Mouse (Mus musculus) hindbrain, postnatal 0 days (tissue): Measurements from ENCODE around the gene Fbxw8. TPM values are rescaled to one million over a fixed set of nuclear protein-coding genes. Genes with fewer than 3 reads are reported as not detected.

Source experiments
- ATAC-seq: fragments of 200-750 bp; cut with Nextera tagmentation; 2 replicates; pipeline ENCODE4 v1.8.0; 2017; ENCODE audit warnings: mild to moderate bottlenecking, moderate TSS enrichment, moderate library complexity
- DNase-seq: peaks from one replicate; pipeline ENCODE4 v3.0.0-alpha.2; 2015; ENCODE audit warnings: low spot score
- H3K27ac ChIP-seq: fragments of 300-500 bp; sonication (generic); 2 replicates; pipeline ENCODE4 v1.5.1; 2014; ENCODE audit warnings: mild to moderate bottlenecking
- H3K27me3 ChIP-seq: fragments of 300-500 bp; sonication (generic); 2 replicates; pipeline ENCODE4 v1.6.1; 2014; ENCODE audit warnings: low read length, mixed read lengths; ENCODE audit not compliant: insufficient read depth
- H3K36me3 ChIP-seq: fragments of 300-500 bp; sonication (generic); 2 replicates; pipeline ENCODE4 v1.6.1; 2014; ENCODE audit warnings: low read length, mixed read lengths; ENCODE audit not compliant: insufficient read depth
- H3K4me1 ChIP-seq: fragments of 300-500 bp; sonication (generic); 2 replicates; pipeline ENCODE4 v1.6.1; 2014; ENCODE audit warnings: antibody characterized with exemption, low read length, mixed read lengths; ENCODE audit not compliant: insufficient read depth
- H3K4me2 ChIP-seq: fragments of 300-500 bp; sonication (generic); 2 replicates; pipeline ENCODE4 v1.6.1; 2014; ENCODE audit warnings: low read depth, mild to moderate bottlenecking, low read length, moderate library complexity, mixed read lengths
- H3K4me3 ChIP-seq: fragments of 300-500 bp; sonication (generic); 2 replicates; pipeline ENCODE4 v1.5.1; 2014; ENCODE audit warnings: low read length
- H3K9ac ChIP-seq: fragments of 300-500 bp; sonication (generic); replicated peaks from 2 replicates; pipeline ENCODE4 v1.6.1; 2014; ENCODE audit warnings: mild to moderate bottlenecking, low read length, moderate library complexity, mixed read lengths
- H3K9me3 ChIP-seq: fragments of 300-500 bp; sonication (generic); 2 replicates; pipeline ENCODE4 v1.6.1; 2016; ENCODE audit warnings: low read length, mixed read lengths
- CTCF ChIP-seq: IDR thresholded peaks from 2 replicates; pipeline ENCODE4 v1.5.1; 2016; ENCODE audit warnings: antibody characterized with exemption, control low read depth, low read depth
- WGBS: fragments of 180-500 bp; shearing (Covaris S2); extraction: QIAGEN DNeasy Blood & Tissue Kit; methylation state at CpG from one replicate; pipeline ENCODE4 v1.1.7; 2014; 5-methylcytosine and 5-hydroxymethylcytosine counted together
- polyA plus RNA-seq: library from polyadenylated mRNA; unstranded; fragments of >200 nt; fragmentation: Nextera tagmentation; extraction: Ambion mirVana; gene quantifications from 2 replicates; pipeline ENCODE4 v1.2.1, GENCODE M21; 2015
- total RNA-seq: library from RNA; depleted of rRNA; stranded (reverse); fragments of >200 nt; gene quantifications from 2 replicates; pipeline ENCODE4 v1.2.3, GENCODE M21; 2014

Gene Fbxw8
- total and polyA plus RNA-seq, 2 experiments from 2014 or later, result 18.0 to 57.5 TPM

DNA sequence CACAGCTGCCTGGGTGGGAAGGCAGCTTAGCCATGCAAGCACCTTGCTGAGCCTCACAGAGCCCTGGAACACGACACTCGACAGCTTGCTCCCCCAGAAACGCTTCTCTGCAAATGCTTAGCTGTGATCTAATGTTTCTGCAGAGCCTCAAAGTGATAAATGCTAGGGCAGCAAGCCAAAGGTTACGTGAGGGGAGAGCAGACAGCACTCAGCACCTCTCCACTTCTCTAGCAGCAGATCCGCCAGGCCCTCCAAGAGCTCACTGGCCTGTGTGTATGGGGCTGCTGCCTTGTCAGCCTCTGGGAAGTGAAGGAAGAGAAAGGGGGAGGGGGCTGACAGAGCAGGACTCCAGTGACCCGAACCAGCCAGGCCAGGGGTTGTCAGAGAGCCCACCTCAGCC lies 27.1 kb downstream of the Fbxw8 start:
- no peak overlapping the region for H3K9ac ChIP-seq
- DNase-seq, result no peak
- H3K4me3 ChIP-seq, result no peak overlapping the region
- H3K36me3 ChIP-seq, result peaks cover 26% of the 10 kb centered on the region; the same call in 1 of the 2 replicates
- TF ChIP-seq CTCF, result no peak
- no peaks in the 10 kb centered on the region for H3K27me3 ChIP-seq
- no peak for ATAC-seq
- no peaks in the 10 kb centered on the region for H3K9me3 ChIP-seq
- WGBS, result 69% methylated on average over 6 of the region's 6 CpGs
- H3K4me1 ChIP-seq, result no peaks in the 10 kb centered on the region
- H3K27ac ChIP-seq, result no peak overlapping the region
- no peak overlapping the region for H3K4me2 ChIP-seq

DNA sequence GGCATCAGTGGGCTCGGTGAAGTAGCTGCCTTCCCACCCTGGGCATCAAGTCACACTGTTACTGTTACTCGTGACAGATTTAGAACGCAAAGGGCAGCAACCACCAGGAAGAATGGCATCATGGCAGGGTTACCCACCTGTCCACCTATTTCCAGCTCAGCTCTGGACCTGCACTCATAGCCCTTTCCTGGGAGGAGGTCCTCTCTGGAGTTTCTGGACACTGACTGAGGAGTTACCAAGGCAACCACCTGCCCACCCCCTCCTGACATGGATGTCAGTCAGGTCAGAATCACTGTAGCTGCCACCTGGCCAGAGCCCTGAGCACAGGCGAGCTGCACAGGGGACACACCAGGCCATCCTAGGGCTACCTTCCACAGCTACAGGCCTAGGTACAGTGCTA lies 28.6 kb downstream of the Fbxw8 start:
- Histone ChIP-seq H3K27ac (no peak overlapping the region), H3K9ac (no peak overlapping the region), H3K4me3 (no peak overlapping the region), H3K4me2 (no peak overlapping the region), H3K36me3 (peaks cover 26% of the 10 kb centered on the region; the same call in 1 of the 2 replicates), H3K4me1 (0 out of 2 replicates have a peak, but pooled peaks cover 4% of the 10 kb centered on the region), H3K27me3 (no peaks in the 10 kb centered on the region), H3K9me3 (no peaks in the 10 kb centered on the region)
- TF ChIP-seq CTCF, result no peak
- DNase-seq (no peak), ATAC-seq (no peak)
- 87% methylated on average over 4 of the region's 4 CpGs for WGBS

DNA sequence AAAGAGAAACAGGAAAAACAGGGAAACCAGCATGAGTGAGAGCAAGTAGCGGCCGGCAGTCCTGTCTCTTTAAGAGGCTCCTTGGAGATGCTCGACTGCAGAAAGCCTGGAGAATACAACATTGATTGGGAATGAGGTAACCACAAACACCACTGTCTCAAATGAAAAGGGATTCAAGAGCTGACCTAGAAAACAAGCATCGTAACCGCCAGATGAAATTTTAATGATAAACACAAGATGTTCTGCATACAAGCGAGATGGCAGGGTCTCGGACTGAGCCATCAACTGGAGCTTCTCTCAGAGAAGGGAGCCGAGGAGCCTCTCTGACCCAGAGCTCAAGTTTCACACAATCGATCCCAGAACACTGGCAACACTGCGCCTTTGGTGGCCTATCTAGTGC lies 32.2 kb downstream of the Fbxw8 start:
- H3K27ac ChIP-seq, result peak overlapping the region; percentile 55; the same call in 1 of the 2 replicates
- peaks cover 12% of the 10 kb centered on the region; the same call in 1 of the 2 replicates for H3K36me3 ChIP-seq
- 47% methylated on average over 10 of the region's 10 CpGs for WGBS
- ATAC-seq (peak; percentile 41; the same call in 1 of the 2 replicates), DNase-seq (peak; percentile 46)
- no peak overlapping the region for H3K4me2 ChIP-seq
- no peaks in the 10 kb centered on the region for H3K27me3 ChIP-seq
- H3K9ac ChIP-seq, result no peak overlapping the region
- no peak for TF ChIP-seq CTCF
- H3K4me3 ChIP-seq, result no peak overlapping the region
- H3K4me1 ChIP-seq, result 0 out of 2 replicates have a peak, but pooled peaks cover 4% of the 10 kb centered on the region
- H3K9me3 ChIP-seq, result no peaks in the 10 kb centered on the region

DNA sequence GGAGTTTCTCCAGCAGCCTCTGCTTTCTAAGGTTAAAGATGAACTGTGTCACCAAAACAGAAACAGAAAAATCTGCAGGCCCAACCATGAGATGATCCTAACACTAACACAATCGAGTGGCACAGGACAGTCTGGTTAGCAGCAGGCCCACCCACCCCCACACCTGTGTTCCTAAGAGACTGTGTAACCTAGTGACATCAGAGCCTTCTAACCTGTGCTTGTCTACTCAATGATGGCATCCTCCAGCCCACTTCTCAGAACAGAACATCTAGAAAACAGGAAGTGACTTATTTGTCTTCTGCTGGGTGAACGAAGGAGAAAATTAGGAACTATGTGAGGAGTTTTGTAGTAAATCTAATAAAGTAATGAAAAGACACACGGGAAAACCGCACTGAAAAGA lies 33.3 kb downstream of the Fbxw8 start:
- no peak overlapping the region for H3K9ac ChIP-seq
- peaks cover 4% of the 10 kb centered on the region; the same call in 1 of the 2 replicates for H3K36me3 ChIP-seq
- DNase-seq, result no peak
- no peak for ATAC-seq
- no peaks in the 10 kb centered on the region for H3K27me3 ChIP-seq
- no peak overlapping the region for H3K4me3 ChIP-seq
- H3K4me2 ChIP-seq, result no peak overlapping the region
- H3K27ac ChIP-seq, result no peak overlapping the region
- 95% methylated on average over 4 of the region's 4 CpGs for WGBS
- no peaks in the 10 kb centered on the region for H3K9me3 ChIP-seq
- 0 out of 2 replicates have a peak, but pooled peaks cover 4% of the 10 kb centered on the region for H3K4me1 ChIP-seq
- TF ChIP-seq CTCF, result no peak

DNA sequence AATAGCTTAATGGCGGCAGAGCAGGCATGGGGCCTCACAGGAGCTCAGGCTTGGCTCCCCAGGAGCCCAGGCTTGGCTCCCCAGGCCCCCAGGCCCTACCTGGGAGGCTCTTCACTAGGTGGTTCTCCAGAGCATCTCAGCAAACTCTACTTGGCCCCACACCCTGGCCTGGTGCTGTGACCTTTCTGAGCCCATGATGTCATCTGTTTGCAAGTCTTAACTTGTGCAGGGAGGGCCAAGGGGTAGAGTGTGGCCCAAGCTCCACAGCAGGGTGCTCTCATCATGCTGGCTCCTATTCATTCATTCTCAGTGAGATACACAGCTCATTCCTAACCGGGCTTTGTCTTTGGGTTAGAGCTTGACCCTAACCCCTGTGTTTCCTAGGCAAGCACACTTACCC lies 34.6 kb downstream of the Fbxw8 start:
- H3K36me3 ChIP-seq, result peaks cover 4% of the 10 kb centered on the region; the same call in 1 of the 2 replicates
- DNase-seq (no peak), ATAC-seq (no peak)
- WGBS, result 23% methylated on average over 2 of the region's 2 CpGs
- no peaks in the 10 kb centered on the region for H3K9me3 ChIP-seq
- no peak overlapping the region for H3K4me3 ChIP-seq
- no peak overlapping the region for H3K27ac ChIP-seq
- no peaks in the 10 kb centered on the region for H3K27me3 ChIP-seq
- H3K9ac ChIP-seq, result no peak overlapping the region
- 0 out of 2 replicates have a peak, but pooled peaks cover 4% of the 10 kb centered on the region for H3K4me1 ChIP-seq
- no peak for TF ChIP-seq CTCF
- H3K4me2 ChIP-seq, result no peak overlapping the region

DNA sequence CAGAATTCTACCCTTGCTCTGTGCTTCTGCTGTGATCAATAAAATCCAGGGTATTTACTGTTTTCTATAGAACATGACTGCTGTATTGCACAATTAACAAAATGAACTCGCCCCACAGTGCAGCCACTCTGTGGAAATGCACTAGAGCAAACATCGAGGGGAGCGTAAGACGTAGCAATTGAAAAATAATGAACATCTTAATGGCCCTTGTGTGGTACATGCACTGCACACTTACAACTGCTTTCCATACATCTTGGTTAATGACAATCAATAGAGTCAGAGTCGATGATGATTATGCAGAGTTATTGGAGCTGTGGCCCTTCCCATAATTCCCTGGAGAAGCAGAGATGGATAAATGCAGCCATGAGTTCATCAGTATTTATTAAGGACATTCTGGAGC lies 36.3 kb downstream of the Fbxw8 start:
- Histone ChIP-seq H3K4me1 (0 out of 2 replicates have a peak, but pooled peaks cover 4% of the 10 kb centered on the region), H3K9me3 (no peaks in the 10 kb centered on the region), H3K36me3 (no peaks in the 10 kb centered on the region), H3K4me3 (no peak overlapping the region), H3K27me3 (no peaks in the 10 kb centered on the region), H3K9ac (no peak overlapping the region), H3K27ac (peak overlapping the region; percentile 51; the same call in 1 of the 2 replicates), H3K4me2 (no peak overlapping the region)
- TF ChIP-seq CTCF, result no peak
- DNase-seq (no peak), ATAC-seq (no peak)
- 82% methylated on average over 5 of the region's 5 CpGs for WGBS

DNA sequence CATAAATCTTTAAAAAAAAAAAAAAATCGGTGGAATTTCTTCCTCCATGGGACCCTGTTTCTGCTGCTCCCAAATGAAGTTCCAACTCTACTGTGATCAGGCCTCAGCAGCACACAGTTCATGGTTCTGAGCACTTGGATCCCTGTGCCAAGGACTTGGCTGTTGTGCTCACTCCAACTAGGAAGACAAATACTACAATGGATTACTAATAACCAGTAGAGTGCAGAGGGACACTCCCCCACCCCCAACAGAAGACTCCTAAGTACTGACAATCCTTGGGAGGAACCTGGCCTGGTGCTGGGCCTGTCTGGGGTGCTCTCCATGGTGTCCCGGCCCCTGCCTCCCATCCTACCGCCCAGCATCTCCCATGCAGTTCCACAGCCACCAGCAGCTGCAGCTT lies 36.9 kb downstream of the Fbxw8 start:
- 89% methylated on average over 3 of the region's 3 CpGs for WGBS
- no peak for DNase-seq
- no peak for TF ChIP-seq CTCF
- no peaks in the 10 kb centered on the region for H3K36me3 ChIP-seq
- H3K27ac ChIP-seq, result peak overlapping the region; percentile 51; the same call in 1 of the 2 replicates
- no peak overlapping the region for H3K9ac ChIP-seq
- H3K4me1 ChIP-seq, result 0 out of 2 replicates have a peak, but pooled peaks cover 4% of the 10 kb centered on the region
- no peaks in the 10 kb centered on the region for H3K9me3 ChIP-seq
- H3K4me3 ChIP-seq, result no peak overlapping the region
- no peak for ATAC-seq
- H3K27me3 ChIP-seq, result no peaks in the 10 kb centered on the region
- no peak overlapping the region for H3K4me2 ChIP-seq
